Mouse (Mus musculus): ENCODE results near the gene Surf1.

Surf1 gene

DNA sequence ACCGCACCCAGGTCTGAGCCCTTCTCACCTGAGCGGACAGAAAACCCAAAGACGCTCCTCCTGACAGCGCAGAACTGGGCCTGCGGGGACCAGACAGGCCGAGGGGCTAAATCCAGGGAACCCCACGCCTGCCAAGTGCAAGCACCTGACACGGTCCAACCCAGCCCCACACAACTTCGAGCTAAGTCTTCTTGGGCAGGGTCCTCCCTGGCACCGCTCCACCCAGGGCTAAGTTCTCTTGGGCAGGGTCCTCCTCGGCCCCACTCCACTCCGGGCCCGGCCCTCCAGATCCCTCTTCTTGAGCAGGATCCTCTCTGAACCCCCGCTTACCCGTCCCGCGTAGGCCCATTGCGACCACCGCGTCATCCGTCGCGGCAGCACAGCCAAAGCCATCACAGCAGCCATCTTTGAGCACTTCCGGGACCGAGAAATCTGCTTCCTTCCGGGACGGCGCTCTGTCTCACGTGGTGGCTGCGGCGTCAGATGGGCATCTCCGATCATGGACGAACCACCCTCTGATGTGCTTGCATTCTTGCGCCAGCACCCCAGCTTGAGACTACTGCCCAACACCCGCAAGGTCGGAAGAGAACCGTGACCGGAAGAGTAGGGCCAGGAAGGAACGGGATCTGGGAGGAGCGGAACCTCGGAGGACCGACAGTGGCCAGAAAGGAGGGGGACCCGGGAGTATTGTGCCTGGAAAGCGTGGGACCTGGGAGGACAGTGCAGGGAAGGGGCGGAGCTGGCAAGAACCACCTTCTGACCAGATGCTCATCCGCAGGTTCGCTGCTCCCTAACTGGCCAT is at the start of gene Surf1, which contains the start of gene Surf2:
Gene Surf1, minus strand, starts transcription at position 604 of the 802 bp plus-strand sequence.
Gene Surf2, plus strand, starts transcription at position 441 of the 802 bp plus-strand sequence.
- peak; percentile 90 for DNase-seq (ENCODE audit: low read depth, low spot score)

GRCm38 (mm10) chr2:26964724-26965370 is 48.5 kb upstream of the Surf1 start:
- no peak for DNase-seq (ENCODE audit: low read depth, low spot score)

- peak; percentile 95 for DNase-seq (ENCODE audit: low read depth, low spot score)
These were observed 47.8 kb upstream of the Surf1 start, which contains the start of gene Rexo4 for GRCm38 (mm10) chr2:26963923-26964723. TSS of gene Rexo4 (minus strand) at chr2:26964386.

DNA sequence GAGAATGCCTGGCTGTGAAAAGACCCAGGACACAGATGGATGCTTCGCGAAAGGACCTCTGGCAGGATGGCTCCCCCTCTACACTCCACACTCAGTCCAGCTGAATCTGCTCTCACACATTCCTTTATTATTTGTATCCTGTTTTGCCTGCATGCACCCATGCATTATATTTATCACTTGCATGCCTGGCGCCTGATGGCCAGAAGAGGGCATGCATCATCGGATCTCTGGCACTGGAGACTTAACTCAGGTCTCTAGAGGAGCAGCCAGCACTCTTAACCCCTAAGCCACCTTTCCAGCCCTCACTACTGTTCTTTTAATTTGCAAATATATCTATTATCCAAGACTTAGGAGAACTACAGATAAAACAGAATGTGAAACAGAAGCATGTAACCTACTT is 44.4 kb upstream of the Surf1 start:
- no peak for DNase-seq (ENCODE audit: low read depth, low spot score)

DNA sequence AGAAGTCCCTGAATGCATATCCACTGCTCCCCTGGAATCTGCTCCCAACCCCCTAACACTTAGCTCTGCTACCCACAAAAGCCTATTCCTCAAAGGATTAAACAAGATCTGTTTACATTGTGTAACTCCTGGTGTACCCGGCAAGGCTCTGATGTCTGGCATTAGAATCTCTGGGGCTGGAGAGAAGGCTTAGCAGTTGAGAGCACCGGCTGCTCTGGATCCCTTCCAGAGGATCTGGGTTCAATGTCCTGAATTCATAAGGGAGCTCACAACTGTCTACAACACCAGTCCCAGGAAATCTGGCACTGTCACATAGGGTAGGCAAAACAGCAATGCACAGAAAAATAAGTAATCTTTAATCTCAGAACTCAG is 41.1 kb upstream of the Surf1 start:
- no peak for DNase-seq (ENCODE audit: low read depth, low spot score)

- no peak for DNase-seq (ENCODE audit: low read depth, low spot score)
These were observed 40.6 kb upstream of the Surf1 start for GRCm38 (mm10) chr2:26956811-26957487.

- no peak for DNase-seq (ENCODE audit: low read depth, low spot score)
These were observed 38.5 kb upstream of the Surf1 start for GRCm38 (mm10) chr2:26954735-26955395.

GRCm38 (mm10) chr2:26952866-26953265 is 36.5 kb upstream of the Surf1 start:
- no peak for DNase-seq (ENCODE audit: low read depth, low spot score)

DNA sequence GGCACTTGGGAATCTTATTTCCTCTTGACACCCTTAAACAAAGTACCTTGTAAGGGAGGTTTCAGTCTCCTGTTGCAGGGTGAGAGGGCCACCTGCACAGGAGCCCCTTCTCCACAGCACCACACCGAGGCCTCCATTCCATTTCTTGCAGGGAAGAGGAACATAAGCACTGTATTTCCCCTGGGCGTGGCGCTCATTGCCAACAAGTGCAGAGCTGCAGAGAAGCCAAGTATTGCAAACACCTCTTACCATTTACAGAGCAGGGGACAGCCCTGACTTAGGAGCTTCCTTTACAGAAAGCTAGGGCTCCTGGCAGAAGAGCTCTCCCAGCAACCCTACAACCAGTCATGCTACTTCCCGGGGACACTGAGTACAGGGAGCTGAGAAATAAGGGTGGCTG is 35.9 kb upstream of the Surf1 start:
- DNase-seq (ENCODE audit: low read depth, low spot score): no peak

- no peak for DNase-seq (ENCODE audit: low read depth, low spot score)
These were observed 35.1 kb upstream of the Surf1 start for GRCm38 (mm10) chr2:26951346-26951905.

DNA sequence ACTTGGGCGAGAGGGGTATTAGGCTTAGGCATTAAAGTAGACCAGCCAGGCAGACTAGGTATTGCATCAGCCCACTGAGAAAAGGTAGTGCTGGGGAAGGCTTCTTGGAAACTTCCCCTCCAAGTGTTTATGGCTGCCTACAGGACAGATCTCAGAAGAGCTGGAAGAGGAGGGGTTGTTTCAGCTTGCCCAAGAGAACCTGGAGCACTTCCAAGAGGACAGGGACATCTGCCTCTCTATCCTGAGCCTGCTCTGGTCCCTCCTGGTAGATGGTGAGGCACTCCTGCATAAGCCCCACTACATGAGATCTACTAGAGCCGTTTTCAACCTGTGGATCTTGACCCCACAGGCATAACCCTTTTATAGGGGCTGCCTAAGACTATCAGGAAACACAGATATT is 34.1 kb upstream of the Surf1 start:
- DNase-seq (ENCODE audit: low read depth, low spot score): no peak

DNA sequence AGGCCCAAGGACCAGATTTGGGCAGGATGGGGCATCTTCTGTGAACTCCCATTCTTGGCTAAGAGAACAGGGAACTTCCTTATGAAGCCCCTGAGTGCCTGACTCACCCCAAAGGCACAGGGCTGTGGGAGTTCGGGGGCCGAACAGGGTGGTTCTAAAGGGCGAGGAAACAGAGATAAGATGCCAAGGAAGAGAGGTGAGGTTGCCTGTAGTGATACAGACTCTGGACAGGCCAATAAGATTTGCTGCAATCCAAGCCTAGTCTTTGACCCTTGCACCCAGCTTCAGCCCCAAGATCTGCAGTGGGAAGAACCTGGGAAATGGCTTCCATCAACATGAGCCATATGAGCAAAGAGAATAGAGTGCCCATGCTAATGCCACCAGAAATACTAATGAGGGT is 26.9 kb upstream of the Surf1 start:
- no peak for DNase-seq (ENCODE audit: low read depth, low spot score)

GRCm38 (mm10) chr2:26941539-26941938 is 25.2 kb upstream of the Surf1 start:
- DNase-seq (ENCODE audit: low read depth, low spot score): no peak

GRCm38 (mm10) chr2:26936425-26936824 is 20.1 kb upstream of the Surf1 start:
- peak; percentile 57 for DNase-seq (ENCODE audit: low read depth, low spot score)

DNA sequence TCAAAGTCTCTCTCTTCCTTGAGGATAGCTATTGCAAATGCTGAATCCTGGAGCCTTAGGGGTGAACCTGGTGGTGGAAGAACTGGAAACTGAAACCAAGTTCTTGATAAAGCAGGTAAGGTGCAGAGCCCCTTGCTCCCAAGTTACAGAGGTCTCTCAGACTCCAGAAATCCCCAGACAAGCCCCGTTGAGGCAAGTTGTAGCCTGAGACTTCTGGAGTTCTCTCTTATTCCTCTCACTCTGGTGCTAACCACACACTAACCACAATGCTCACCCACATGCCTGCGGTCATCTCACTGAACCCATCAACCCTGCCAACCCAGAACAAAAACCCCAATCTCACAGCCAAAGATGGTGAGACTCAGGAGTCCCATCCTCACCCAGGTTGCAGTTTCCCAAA is 19.0 kb upstream of the Surf1 start:
- DNase-seq (ENCODE audit: low read depth, low spot score): peak; percentile 62

DNA sequence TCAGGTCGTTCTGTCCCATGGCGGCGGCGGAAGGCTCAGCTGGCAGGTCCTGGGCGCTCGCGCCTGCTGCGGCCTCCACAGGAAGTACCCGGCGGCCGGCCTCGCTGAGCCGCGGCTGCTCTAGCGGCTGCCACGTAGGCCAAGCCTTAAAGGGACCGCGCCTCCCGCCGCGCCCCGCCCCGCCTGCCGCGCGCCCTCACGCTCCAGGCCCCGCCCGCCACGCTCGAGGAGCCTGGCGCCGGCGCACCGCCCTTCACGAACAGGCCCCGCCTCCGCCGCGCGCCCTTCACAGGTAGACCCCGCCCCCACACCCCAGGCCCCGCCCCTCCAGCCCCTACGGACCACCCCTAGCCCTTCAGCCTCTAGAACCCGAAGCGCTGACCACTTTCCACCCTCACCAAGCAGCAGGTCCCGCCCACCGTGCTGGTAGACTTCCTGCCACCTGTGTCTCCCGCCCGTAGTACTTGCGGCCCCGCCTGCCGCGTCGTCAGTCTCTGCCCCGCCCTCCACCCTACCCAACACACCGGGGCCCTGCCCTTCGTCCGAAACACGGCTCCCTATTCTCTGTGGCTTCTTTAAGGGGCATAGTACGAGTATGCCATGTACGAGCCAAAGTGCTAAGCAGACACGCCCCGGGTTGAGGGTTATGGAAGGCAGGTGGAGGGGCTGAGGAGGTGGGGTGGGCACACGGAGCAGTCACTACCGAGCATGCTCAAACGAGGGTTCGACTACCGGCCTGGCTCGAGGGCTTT is 17.1 kb upstream of the Surf1 start, which contains the start of the genes Surf4 and Stkld1:
Gene Surf4, minus strand, starts transcription at position 625 of the 752 bp plus-strand sequence.
Gene Stkld1, plus strand, starts transcription at position 744 of the 752 bp plus-strand sequence.
- DNase-seq (ENCODE audit: low read depth, low spot score): peak; percentile 96

DNA sequence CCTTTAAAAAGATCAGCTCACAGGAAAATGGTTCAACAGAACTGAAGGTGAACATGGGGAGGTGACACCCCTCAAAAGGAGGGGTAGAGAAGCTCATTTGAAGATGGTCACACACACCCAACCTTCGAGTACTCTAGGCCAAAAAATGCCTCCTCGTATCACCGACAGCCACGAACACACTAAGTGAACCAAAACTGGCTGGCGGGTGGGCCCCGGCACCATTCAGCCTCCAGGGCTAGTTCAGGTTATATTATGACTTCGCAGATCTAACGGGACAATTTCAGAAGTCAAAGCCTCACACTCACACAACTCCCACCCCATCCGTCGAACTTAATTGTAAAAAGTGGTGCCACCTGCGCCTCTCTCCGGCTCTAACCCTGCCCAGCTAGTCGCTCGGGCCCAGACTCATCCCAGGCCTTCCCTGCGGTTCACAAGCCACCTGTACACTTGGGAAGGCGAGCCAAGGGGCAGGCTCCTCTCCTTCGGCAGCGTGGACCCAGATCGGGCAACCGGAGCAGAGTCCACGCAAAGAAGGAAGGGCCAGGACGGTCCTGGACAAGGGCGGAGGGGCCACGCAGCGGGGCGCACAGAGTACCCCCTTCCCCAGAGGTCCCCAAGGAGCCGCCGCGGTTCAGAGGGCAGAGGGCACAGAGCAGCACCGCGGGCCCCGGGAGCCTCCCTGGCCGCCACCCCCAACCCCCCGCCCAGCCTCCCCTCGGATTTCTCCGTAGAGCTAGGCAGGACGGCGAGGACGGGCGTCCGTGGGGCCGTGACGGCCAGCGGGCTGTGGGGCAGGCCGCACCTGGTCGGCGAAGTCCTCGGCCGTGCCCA is 16.4 kb upstream of the Surf1 start:
- peak; percentile 48 for DNase-seq (ENCODE audit: low read depth, low spot score)

DNA sequence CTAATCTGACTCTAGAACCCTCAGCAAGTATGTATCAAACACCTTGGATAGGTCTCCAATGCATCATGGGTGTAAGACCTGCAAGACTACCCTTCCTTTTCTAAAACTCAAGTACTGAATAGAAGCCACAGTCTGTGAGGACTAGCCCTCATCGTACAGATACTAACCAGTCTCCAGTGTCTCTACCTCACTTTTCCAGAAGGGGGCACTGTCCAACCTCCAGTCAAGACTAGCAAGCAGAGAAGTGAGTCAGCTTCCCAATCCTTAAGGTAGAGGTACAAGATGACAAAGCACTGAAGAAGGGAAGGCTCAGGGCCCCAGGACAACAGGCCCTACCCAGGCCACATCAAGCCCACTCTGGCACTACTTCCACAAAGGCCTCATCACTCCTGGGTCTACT is 14.1 kb upstream of the Surf1 start:
- peak; percentile 78 for DNase-seq (ENCODE audit: low read depth, low spot score)

Measured in CD4-positive helper T cell, adult 2 months (primary cell).